Mouse (Mus musculus) small intestine, adult 2 months (tissue): ENCODE data around the gene Ndel1.
"Not testable (repeated sequence)": the region's sequence is repeated elsewhere in the genome, so short reads cannot be mapped to it uniquely, and the experiment has no call there.

Experiments used
- CTCF ChIP-seq: fragments of 200-500 bp; IDR thresholded peaks from 2 replicates; pipeline ENCODE4 v1.5.1; 2012; ENCODE audit warnings: low read depth, mild to moderate bottlenecking, control low read depth, inconsistent platforms, low read length, moderate library complexity, mixed read lengths; ENCODE audit not compliant: insufficient replicate concordance, insufficient read length; ENCODE audit errors: extremely low read depth
- POLR2A ChIP-seq: fragments of 200-500 bp; IDR thresholded peaks from 2 replicates; pipeline ENCODE4 v1.6.1; 2012; ENCODE audit warnings: low read depth, mild to moderate bottlenecking, control low read depth, inconsistent platforms, low read length, moderate library complexity

DNA sequence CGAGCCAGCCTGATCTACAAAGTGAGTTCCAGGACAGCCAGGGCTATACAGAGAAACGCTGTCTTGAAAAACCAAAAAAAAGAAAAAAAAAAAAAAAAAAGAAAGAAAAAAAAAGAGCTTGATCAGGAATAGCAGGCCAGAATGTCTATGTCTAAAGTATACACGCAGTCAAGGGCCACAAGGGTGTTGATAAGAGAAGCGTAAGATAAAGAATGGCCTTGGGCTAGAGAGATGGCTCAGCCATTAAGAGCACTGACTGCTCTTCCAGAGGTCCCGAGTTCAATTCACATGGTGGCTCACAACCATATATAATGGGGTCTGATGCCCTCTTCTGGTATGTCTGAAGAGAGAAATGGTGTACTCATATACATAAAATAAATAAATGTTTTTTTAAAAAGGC, 40.1 kb downstream of the Ndel1 start:
- TF ChIP-seq POLR2A, CTCF: not testable (repeated sequence)
